Mouse (Mus musculus): ENCODE measurements around the gene Csrnp1.

DNA sequence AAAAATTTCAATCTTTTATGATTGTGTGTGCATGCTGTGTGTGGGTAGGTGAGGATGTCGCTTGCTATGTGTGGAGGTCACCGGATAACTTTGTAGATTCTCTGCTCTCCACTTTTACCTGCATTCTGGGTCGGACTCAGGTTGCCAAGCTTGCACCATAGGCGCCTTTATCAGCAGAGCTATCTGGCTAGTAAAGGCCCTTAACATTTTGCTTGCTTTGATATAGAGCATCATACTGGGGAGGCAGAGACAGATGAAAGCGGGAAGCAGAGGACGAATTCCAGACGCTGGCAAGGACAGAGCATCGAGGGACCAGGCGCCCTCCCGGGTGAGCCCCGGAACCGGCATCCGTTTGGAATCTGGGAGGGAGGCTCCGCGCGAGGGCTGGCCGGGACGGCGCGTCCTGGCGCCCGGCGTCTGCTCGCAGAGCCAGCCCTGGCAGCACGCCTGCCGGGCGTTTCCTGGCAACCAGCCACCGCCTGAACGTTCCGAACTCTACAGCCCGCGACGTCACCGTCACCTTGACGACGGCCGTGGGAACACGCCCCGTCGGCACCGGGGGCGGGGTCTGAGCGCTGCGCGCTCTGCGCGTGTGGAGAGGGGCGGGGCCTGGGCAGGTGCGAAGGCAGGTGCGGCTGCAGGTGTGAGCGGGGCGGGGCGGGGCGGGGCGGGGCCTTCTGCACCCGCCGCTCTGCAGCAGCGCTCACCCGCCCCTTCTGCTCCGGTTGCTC, 26.5 kb upstream of the Csrnp1 start:
- no peak for TF ChIP-seq CTCF (IDR thresholded peaks at IDR 0.05; ENCODE audit: borderline replicate concordance, extremely low read depth, insufficient read depth, insufficient read length)
- peak; percentile 75 for TF ChIP-seq POLR2A (IDR thresholded peaks at IDR 0.05; ENCODE audit: borderline replicate concordance, extremely low read depth, insufficient read depth, insufficient read length, poor library complexity, severe bottlenecking)
